Mouse (Mus musculus) lung, embryonic 16.5 days (tissue): ENCODE measurements at regions not wholly inside any gene's neighbourhood (a gene's known extent, or its start where the extent isn't known, plus 50 kb on each side); places are given as distances from the start of the nearest gene placed in this dataset.

Source experiments
- ATAC-seq: fragments of 200-750 bp; cut with Nextera tagmentation; 2 replicates; pipeline ENCODE4 v1.8.0; 2017; ENCODE audit warnings: low read depth, mild to moderate bottlenecking, moderate library complexity
- H3K27ac ChIP-seq: fragments of 300-500 bp; sonication (generic); 2 replicates; pipeline ENCODE4 v1.5.1; 2014; ENCODE audit warnings: mild to moderate bottlenecking, control low read depth, low read length
- H3K27me3 ChIP-seq: fragments of 300-500 bp; sonication (generic); 2 replicates; pipeline ENCODE4 v1.6.1; 2014; ENCODE audit warnings: low read depth, low read length, mixed read lengths; ENCODE audit not compliant: control insufficient read depth, insufficient read depth
- H3K36me3 ChIP-seq: fragments of 300-500 bp; sonication (generic); 2 replicates; pipeline ENCODE4 v1.6.1; 2014; ENCODE audit warnings: low read length; ENCODE audit not compliant: control insufficient read depth, insufficient read depth
- H3K4me1 ChIP-seq: fragments of 300-500 bp; sonication (generic); replicated peaks from 2 replicates; pipeline ENCODE4 v1.6.1; 2014; ENCODE audit warnings: low read length, mixed read lengths; ENCODE audit not compliant: control insufficient read depth, insufficient read depth
- H3K4me2 ChIP-seq: fragments of 300-500 bp; sonication (generic); 2 replicates; pipeline ENCODE4 v1.6.1; 2014; ENCODE audit warnings: low read depth, low read length, control low read depth
- H3K4me3 ChIP-seq: fragments of 300-500 bp; sonication (generic); 2 replicates; pipeline ENCODE4 v1.5.1; 2014; ENCODE audit warnings: mild to moderate bottlenecking, low read length, control low read depth
- H3K9ac ChIP-seq: fragments of 300-500 bp; sonication (generic); 2 replicates; pipeline ENCODE4 v1.6.1; 2014; ENCODE audit warnings: low read length, control low read depth
- H3K9me3 ChIP-seq: fragments of 300-500 bp; sonication (generic); 2 replicates; pipeline ENCODE4 v1.6.1; 2016; ENCODE audit warnings: low read length; ENCODE audit not compliant: control insufficient read depth
- WGBS: fragments of 180-500 bp; shearing (Covaris S2); extraction: QIAGEN DNeasy Blood & Tissue Kit; methylation state at CpG from one replicate; pipeline ENCODE4 v1.1.7; 2014; 5-methylcytosine and 5-hydroxymethylcytosine counted together

DNA sequence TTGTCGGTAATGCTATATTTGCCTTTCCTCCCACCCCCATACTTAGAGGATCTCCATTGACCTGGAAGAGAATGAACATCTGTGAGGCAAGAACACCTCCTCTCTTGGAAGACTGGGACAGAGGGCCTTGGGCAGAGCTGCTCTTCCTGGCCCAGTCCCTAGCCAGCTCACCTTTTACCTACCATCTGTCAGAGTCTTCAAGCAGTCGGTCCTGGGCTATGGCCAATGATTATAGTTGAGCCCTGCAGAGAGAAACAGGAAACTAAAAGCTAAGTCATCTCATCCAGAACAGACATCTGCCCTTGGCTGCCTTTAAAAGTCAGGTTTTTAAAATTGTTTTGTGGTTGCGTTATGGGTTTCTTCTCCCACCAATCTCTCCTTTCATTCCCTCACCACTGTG lies 184.8 kb downstream of the Cxcl12 start:
- H3K9ac ChIP-seq = no peak overlapping the region
- H3K36me3 ChIP-seq = no peaks in the 10 kb centered on the region
- H3K4me1 ChIP-seq = no peaks in the 10 kb centered on the region
- H3K9me3 ChIP-seq = no peaks in the 10 kb centered on the region
- H3K4me2 ChIP-seq = no peak overlapping the region
- no peak overlapping the region for H3K27ac ChIP-seq
- 89% methylated on average over 3 of the region's 3 CpGs for WGBS
- H3K4me3 ChIP-seq = no peak overlapping the region
- ATAC-seq = no peak
- H3K27me3 ChIP-seq = no peaks in the 10 kb centered on the region

DNA sequence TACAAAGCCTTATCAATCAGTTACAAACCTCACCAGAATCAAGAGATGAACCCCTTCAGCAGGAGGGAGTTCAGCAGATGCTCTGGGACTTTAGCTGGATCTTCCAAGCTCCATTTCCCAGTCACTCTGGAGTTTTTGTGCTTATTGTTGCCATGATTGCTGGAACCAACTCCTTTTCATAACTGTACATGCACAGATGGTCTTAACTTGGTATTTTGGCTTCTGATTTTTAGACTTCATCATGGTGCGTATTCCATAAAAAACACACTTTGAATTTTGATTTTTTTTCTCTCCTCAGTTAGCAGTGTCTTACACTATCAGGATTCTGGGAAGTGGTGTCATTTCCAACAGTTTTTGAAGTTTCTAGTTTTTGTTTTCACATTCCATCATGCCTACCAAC lies 187.8 kb downstream of the Cxcl12 start:
- Histone ChIP-seq H3K4me3 (no peak overlapping the region), H3K4me1 (no peaks in the 10 kb centered on the region), H3K9me3 (no peaks in the 10 kb centered on the region), H3K36me3 (no peaks in the 10 kb centered on the region), H3K27me3 (no peaks in the 10 kb centered on the region), H3K27ac (no peak overlapping the region), H3K9ac (no peak overlapping the region), H3K4me2 (no peak overlapping the region)
- WGBS = 88% methylated on average over 1 of the region's 1 CpGs
- no peak for ATAC-seq

DNA sequence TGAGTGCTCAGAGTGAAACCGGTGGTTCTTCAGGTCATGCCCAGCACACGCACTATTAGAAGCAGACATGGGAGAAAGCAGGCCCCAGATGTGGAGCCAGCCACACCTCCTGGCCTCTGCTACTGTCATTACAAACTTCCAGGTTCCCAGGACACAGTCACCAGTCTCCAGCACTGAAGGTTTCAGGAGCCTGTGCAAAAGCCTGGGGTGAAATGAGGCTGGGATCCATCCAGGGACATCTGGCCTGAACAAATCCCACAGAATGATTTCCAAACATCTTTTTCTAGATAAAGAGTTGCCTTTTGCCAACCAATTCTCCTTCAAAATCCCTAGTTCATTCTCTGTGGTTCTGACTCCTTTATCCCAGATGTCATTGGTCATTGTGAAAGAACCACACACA lies 191.1 kb downstream of the Cxcl12 start:
- no peaks in the 10 kb centered on the region for H3K9me3 ChIP-seq
- ATAC-seq = no peak
- H3K4me3 ChIP-seq = no peak overlapping the region
- H3K27me3 ChIP-seq = no peaks in the 10 kb centered on the region
- no peak overlapping the region for H3K4me2 ChIP-seq
- 84% methylated on average over 2 of the region's 2 CpGs for WGBS
- no peaks in the 10 kb centered on the region for H3K36me3 ChIP-seq
- no peak overlapping the region for H3K27ac ChIP-seq
- no peaks in the 10 kb centered on the region for H3K4me1 ChIP-seq
- H3K9ac ChIP-seq = no peak overlapping the region

GRCm38 (mm10) chr6:117366563-117366962 lies 198.2 kb downstream of the Cxcl12 start:
- WGBS = 36% methylated on average over 6 of the region's 6 CpGs
- Histone ChIP-seq H3K36me3 (no peaks in the 10 kb centered on the region), H3K9ac (no peak overlapping the region)

GRCm38 (mm10) chr6:117375989-117376388 lies 207.7 kb downstream of the Cxcl12 start:
- 91% methylated on average over 5 of the region's 5 CpGs for whole genome bisulfite sequencing
- H3K9ac ChIP-seq = no peak overlapping the region
- H3K27ac ChIP-seq = no peak overlapping the region
- H3K4me1 ChIP-seq = no peaks in the 10 kb centered on the region
- H3K9me3 ChIP-seq = no peaks in the 10 kb centered on the region
- no peaks in the 10 kb centered on the region for H3K27me3 ChIP-seq
- H3K4me2 ChIP-seq = no peak overlapping the region
- ATAC-seq = no peak
- no peaks in the 10 kb centered on the region for H3K36me3 ChIP-seq
- no peak overlapping the region for H3K4me3 ChIP-seq

More at GRCm38 (mm10) chr6:117366563-117366962, 198.2 kb downstream of the Cxcl12 start:
- no peak overlapping the region for H3K27ac ChIP-seq
- H3K4me1 ChIP-seq = no peaks in the 10 kb centered on the region
- no peak overlapping the region for H3K4me2 ChIP-seq
- peak; percentile 69 for ATAC-seq
- no peak overlapping the region for H3K4me3 ChIP-seq
- H3K27me3 ChIP-seq = no peaks in the 10 kb centered on the region
- no peaks in the 10 kb centered on the region for H3K9me3 ChIP-seq

- no peak overlapping the region for H3K4me3 ChIP-seq
- no peak overlapping the region for H3K4me2 ChIP-seq
- H3K9me3 ChIP-seq = no peaks in the 10 kb centered on the region
- WGBS = 76% methylated on average over 4 of the region's 4 CpGs
- H3K9ac ChIP-seq = no peak overlapping the region
- H3K36me3 ChIP-seq = no peaks in the 10 kb centered on the region
- H3K27ac ChIP-seq = no peak overlapping the region
- no peaks in the 10 kb centered on the region for H3K27me3 ChIP-seq
- no peak for ATAC-seq
- H3K4me1 ChIP-seq = 0 out of 2 replicates have a peak, but pooled peaks cover 3% of the 10 kb centered on the region
Observed at GRCm38 (mm10) chr6:117379904-117380303, 211.6 kb downstream of the Cxcl12 start.

GRCm38 (mm10) chr6:117390233-117390848 lies 222.0 kb downstream of the Cxcl12 start:
- Histone ChIP-seq H3K9me3 (no peaks in the 10 kb centered on the region), H3K4me1 (no peaks in the 10 kb centered on the region), H3K9ac (no peak overlapping the region), H3K4me3 (no peak overlapping the region), H3K27ac (no peak overlapping the region), H3K36me3 (no peaks in the 10 kb centered on the region), H3K27me3 (no peaks in the 10 kb centered on the region), H3K4me2 (no peak overlapping the region)
- no peak for ATAC-seq
- 57% methylated on average over 7 of the region's 7 CpGs for WGBS

DNA sequence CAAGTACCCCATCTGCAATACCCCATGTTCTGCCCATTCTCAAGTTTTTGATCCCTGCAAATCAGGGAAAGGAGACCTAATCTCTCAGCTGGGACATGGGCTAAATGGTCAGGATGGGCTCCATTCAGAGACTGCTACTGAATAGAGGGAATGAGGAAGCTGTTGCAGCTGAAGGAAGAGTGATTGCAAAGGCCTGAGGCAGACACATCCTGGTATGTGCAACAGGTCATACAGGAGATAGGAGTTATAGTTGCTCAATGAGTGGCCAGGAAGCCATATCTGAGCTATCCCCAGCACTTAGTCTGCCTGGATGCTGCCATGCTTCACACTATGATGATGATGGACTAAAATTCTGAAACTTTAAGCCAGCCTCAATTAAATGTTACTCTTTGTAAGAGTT lies 225.1 kb downstream of the Cxcl12 start:
- Histone ChIP-seq H3K27ac (no peak overlapping the region), H3K4me2 (no peak overlapping the region), H3K4me1 (no peaks in the 10 kb centered on the region), H3K36me3 (no peaks in the 10 kb centered on the region), H3K9ac (no peak overlapping the region), H3K4me3 (no peak overlapping the region), H3K27me3 (no peaks in the 10 kb centered on the region), H3K9me3 (no peaks in the 10 kb centered on the region)
- ATAC-seq = no peak

DNA sequence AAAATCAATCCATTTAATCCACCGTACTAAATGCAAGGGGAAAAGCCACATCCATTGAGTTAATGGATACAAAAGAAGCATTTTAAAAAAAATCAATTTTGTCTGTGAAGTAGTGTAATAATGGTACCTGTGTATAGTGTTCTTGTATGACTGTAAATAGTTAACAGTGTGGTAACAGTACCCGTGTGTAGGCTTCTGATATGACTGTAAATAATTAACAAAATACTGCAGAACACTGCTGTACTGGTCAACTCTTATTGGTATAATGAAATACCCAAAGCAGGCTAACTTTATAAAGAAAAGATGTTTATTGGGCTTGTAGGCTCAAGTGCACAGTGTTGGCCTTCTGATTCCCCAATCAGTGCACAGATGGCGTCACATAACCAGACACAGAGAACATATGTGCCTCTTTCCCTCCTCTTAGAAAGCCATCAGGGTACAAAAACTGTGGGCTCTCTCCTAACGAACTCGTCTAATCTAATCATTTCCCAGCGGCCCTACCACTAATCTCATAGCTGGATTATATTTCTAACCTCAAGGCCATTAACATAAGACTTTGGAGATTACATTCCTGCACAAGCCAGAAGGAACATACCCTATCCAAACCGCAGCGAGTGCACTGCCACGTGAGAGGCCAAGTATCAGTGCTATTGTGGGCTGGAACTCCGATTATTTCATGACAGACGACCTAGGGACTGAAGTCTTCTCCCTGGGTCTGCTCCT lies 237.4 kb downstream of the Cxcl12 start:
- Histone ChIP-seq H3K4me1 (no peaks in the 10 kb centered on the region), H3K27me3 (no peaks in the 10 kb centered on the region), H3K4me2 (no peak overlapping the region), H3K4me3 (no peak overlapping the region), H3K9me3 (no peaks in the 10 kb centered on the region), H3K36me3 (no peaks in the 10 kb centered on the region), H3K27ac (no peak overlapping the region), H3K9ac (no peak overlapping the region)
- ATAC-seq = no peak
- WGBS = 82% methylated on average over 11 of the region's 11 CpGs
